Mouse (Mus musculus) heart, postnatal 0 days (tissue): ENCODE data around the gene 6030408B16Rik.

Experiments
- CTCF ChIP-seq: IDR thresholded peaks from 2 replicates; pipeline ENCODE4 v1.5.1; 2016; ENCODE audit warnings: antibody characterized with exemption, control low read depth, low read depth
- EP300 ChIP-seq: IDR thresholded peaks from 2 replicates; pipeline ENCODE4 v1.6.1; 2016; ENCODE audit warnings: antibody characterized with exemption, low read depth

GRCm38 (mm10) chr15:101328876-101329563 is 36.0 kb downstream of the 6030408B16Rik start:
- no peak for TF ChIP-seq CTCF
- TF ChIP-seq EP300, result no peak
